Mouse (Mus musculus): ENCODE results near the gene Pla2g3. TPM values are rescaled to one million over a fixed set of nuclear protein-coding genes. Genes with fewer than 3 reads are reported as not detected.

The Pla2g3 gene
- polyA plus RNA-seq, 1 experiment, result 0.27 TPM

GRCm38 (mm10) chr11:3545531-3546241 lies 57.6 kb downstream of the Pla2g3 start:
- DNase-seq, result no peak
- H3K36me3 ChIP-seq (ENCODE audit: control insufficient read depth, insufficient read depth, low read length), result no peaks in the 10 kb centered on the region
- TF ChIP-seq POLR2A (IDR thresholded peaks at IDR 0.05; ENCODE audit: low read depth, low read length) (no peak), CTCF (conservative IDR thresholded peaks at IDR 0.05; ENCODE audit: insufficient read depth, insufficient read length, low read depth, low read length) (no peak)
- H3K27me3 ChIP-seq (replicated peaks; ENCODE audit: control insufficient read depth, insufficient read depth, low read length), result no peaks in the 10 kb centered on the region
- H3K27ac ChIP-seq (ENCODE audit: insufficient read depth, low read depth, low read length), result 0 out of 2 replicates have a peak overlapping the region, but pooled peaks have one; percentile 8
- no peaks in the 10 kb centered on the region for H3K4me1 ChIP-seq (ENCODE audit: control insufficient read depth, insufficient read depth, low read length)
- H3K4me3 ChIP-seq (ENCODE audit: insufficient read depth, low read depth, low read length), result no peak overlapping the region
- 58% methylated on average over 9 of the region's 9 CpGs for WGBS

- no peak overlapping the region for H3K4me3 ChIP-seq (ENCODE audit: insufficient read depth, low read depth, low read length)
- TF ChIP-seq POLR2A (IDR thresholded peaks at IDR 0.05; ENCODE audit: low read depth, low read length) (no peak), CTCF (conservative IDR thresholded peaks at IDR 0.05; ENCODE audit: insufficient read depth, insufficient read length, low read depth, low read length) (no peak)
- no peaks in the 10 kb centered on the region for H3K36me3 ChIP-seq (ENCODE audit: control insufficient read depth, insufficient read depth, low read length)
- DNase-seq, result no peak
- 38% methylated on average over 1 of the region's 1 CpGs for WGBS
- no peaks in the 10 kb centered on the region for H3K4me1 ChIP-seq (ENCODE audit: control insufficient read depth, insufficient read depth, low read length)
- 0 out of 2 replicates have a peak overlapping the region, but pooled peaks have one; percentile 8 for H3K27ac ChIP-seq (ENCODE audit: insufficient read depth, low read depth, low read length)
- H3K27me3 ChIP-seq (replicated peaks; ENCODE audit: control insufficient read depth, insufficient read depth, low read length), result no peaks in the 10 kb centered on the region
Observed at GRCm38 (mm10) chr11:3546242-3546562, 58.1 kb downstream of the Pla2g3 start.

DNA sequence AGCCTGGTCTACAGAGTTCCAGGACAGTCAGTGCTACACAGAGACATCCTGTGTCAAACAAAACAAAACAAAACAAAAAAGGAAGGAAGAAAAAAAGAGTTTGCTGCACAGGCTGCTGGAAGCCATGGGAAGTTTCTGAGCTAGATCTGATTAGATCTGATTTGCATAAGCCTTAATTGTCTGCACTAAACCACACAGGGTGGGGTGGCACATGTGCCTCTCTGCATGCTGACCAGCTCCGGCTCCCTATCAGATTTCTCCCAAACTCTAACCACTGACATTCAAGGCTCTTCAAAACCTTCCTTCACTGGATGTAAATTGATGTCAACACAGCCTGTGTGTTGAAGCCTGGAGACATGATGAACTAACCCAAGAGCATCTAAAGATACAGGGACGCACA lies 59.0 kb downstream of the Pla2g3 start:
- no peaks in the 10 kb centered on the region for H3K27me3 ChIP-seq (replicated peaks; ENCODE audit: control insufficient read depth, insufficient read depth, low read length)
- H3K36me3 ChIP-seq (ENCODE audit: control insufficient read depth, insufficient read depth, low read length), result no peaks in the 10 kb centered on the region
- no peak overlapping the region for H3K4me3 ChIP-seq (ENCODE audit: insufficient read depth, low read depth, low read length)
- no peaks in the 10 kb centered on the region for H3K4me1 ChIP-seq (ENCODE audit: control insufficient read depth, insufficient read depth, low read length)
- no peak for DNase-seq
- TF ChIP-seq CTCF (conservative IDR thresholded peaks at IDR 0.05; ENCODE audit: insufficient read depth, insufficient read length, low read depth, low read length) (no peak), POLR2A (IDR thresholded peaks at IDR 0.05; ENCODE audit: low read depth, low read length) (no peak)
- 87% methylated on average over 2 of the region's 2 CpGs for WGBS
- no peak overlapping the region for H3K27ac ChIP-seq (ENCODE audit: insufficient read depth, low read depth, low read length)

- peak; percentile 49 for DNase-seq
- H3K27ac ChIP-seq (ENCODE audit: insufficient read depth, low read depth, low read length), result no peak overlapping the region
Observed at GRCm38 (mm10) chr11:3547969-3548368, 59.9 kb downstream of the Pla2g3 start.

DNA sequence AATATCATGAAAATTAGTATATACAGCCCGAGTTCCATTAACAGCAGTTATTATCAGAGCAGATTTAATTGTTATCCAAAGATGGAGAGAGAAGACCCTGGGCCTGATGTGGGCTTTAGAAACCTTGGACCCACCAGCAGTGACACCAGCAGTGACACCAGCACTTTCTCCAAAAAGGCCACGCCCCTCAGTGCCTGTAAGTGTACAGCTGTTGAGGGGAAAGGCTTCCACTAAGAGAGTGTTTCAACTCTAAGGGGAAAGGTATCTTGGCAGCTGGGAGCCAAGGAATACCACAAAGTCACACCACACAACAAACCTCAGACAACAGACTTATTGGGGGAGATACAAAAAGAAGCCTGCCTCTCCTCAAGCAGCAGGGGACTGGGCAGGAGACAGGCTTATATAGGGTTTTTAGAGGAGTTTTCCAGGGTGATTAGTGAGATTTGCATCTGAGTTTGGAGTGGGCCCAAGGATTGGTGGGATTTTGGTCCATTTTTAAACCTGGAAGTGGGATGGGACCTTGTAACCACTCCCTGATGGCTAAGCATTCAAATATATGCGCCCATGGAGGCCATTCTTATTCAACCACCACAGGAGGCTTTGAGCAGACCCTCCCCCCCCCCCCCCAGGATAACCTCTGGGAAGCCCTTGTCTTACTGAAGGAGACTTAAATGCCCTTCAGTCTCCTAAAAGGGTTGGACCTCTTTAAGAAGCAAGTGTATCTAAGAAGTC lies 60.6 kb downstream of the Pla2g3 start:
- WGBS, result 90% methylated on average over 3 of the region's 3 CpGs
- DNase-seq, result no peak
- Histone ChIP-seq H3K4me1 (ENCODE audit: control insufficient read depth, insufficient read depth, low read length) (no peaks in the 10 kb centered on the region), H3K36me3 (ENCODE audit: control insufficient read depth, insufficient read depth, low read length) (no peaks in the 10 kb centered on the region), H3K27me3 (replicated peaks; ENCODE audit: control insufficient read depth, insufficient read depth, low read length) (no peaks in the 10 kb centered on the region), H3K27ac (ENCODE audit: insufficient read depth, low read depth, low read length) (no peak overlapping the region), H3K4me3 (ENCODE audit: insufficient read depth, low read depth, low read length) (no peak overlapping the region)
- TF ChIP-seq CTCF (conservative IDR thresholded peaks at IDR 0.05; ENCODE audit: insufficient read depth, insufficient read length, low read depth, low read length) (no peak), POLR2A (IDR thresholded peaks at IDR 0.05; ENCODE audit: low read depth, low read length) (no peak)

More at GRCm38 (mm10) chr11:3547969-3548368, 59.9 kb downstream of the Pla2g3 start:
- no peak for TF ChIP-seq CTCF (conservative IDR thresholded peaks at IDR 0.05; ENCODE audit: insufficient read depth, insufficient read length, low read depth, low read length)
- no peak for TF ChIP-seq POLR2A (IDR thresholded peaks at IDR 0.05; ENCODE audit: low read depth, low read length)
- WGBS, result 50% methylated on average over 6 of the region's 6 CpGs
- no peaks in the 10 kb centered on the region for H3K4me1 ChIP-seq (ENCODE audit: control insufficient read depth, insufficient read depth, low read length)
- H3K36me3 ChIP-seq (ENCODE audit: control insufficient read depth, insufficient read depth, low read length), result no peaks in the 10 kb centered on the region
- no peak overlapping the region for H3K4me3 ChIP-seq (ENCODE audit: insufficient read depth, low read depth, low read length)
- H3K27me3 ChIP-seq (replicated peaks; ENCODE audit: control insufficient read depth, insufficient read depth, low read length), result no peaks in the 10 kb centered on the region

Other genes starting within 250 kb of the Pla2g3 start
- gene Drg1, start 221.9 kb upstream of the Pla2g3 start, polyA plus RNA-seq (2012; rRNA removed), result 25.4 and 28.4 TPM in 2 replicates
- 36.3 and 43.1 TPM in 2 replicates for gene Patz1, start 199.4 kb upstream of the Pla2g3 start, polyA plus RNA-seq (2012; rRNA removed)
- 8.5 and 12.6 TPM in 2 replicates for gene Pik3ip1, start 157.9 kb upstream of the Pla2g3 start, polyA plus RNA-seq (2012; rRNA removed)
- 41.3 and 48.7 TPM in 2 replicates for gene Limk2, start 79.1 kb upstream of the Pla2g3 start, polyA plus RNA-seq (2012; rRNA removed)
- 48.9 and 49.4 TPM in 2 replicates for gene Rnf185, start 35.9 kb upstream of the Pla2g3 start, polyA plus RNA-seq (2012; rRNA removed)
- 24.0 and 28.0 TPM in 2 replicates for gene Inpp5j, start 16.5 kb downstream of the Pla2g3 start, polyA plus RNA-seq (2012; rRNA removed)
- 136 and 163 TPM in 2 replicates for gene Selenom, start 26.4 kb downstream of the Pla2g3 start, polyA plus RNA-seq (2012; rRNA removed)
- gene Smtn, start 52.3 kb downstream of the Pla2g3 start, polyA plus RNA-seq (2012; rRNA removed), result 52.3 and 57.2 TPM in 2 replicates
- gene Morc2a, start 160.9 kb downstream of the Pla2g3 start, polyA plus RNA-seq (2012; rRNA removed), result 8.6 and 9.2 TPM in 2 replicates

Measured in kidney, adult 2 months (tissue).